Mouse (Mus musculus): ENCODE data around the gene Stoml1.

- TF ChIP-seq CTCF (IDR thresholded peaks at IDR 0.05; ENCODE audit: control insufficient read depth, insufficient read depth, insufficient read length) (no peak), CEBPB (IDR thresholded peaks at IDR 0.05; ENCODE audit: low read depth) (no peak), FOSL1 (IDR thresholded peaks at IDR 0.05; ENCODE audit: insufficient read depth, low read length, poor library complexity, severe bottlenecking) (no peak)
Observed at GRCm38 (mm10) chr9:58231746-58232145, 21.2 kb upstream of the Stoml1 start.

All from C2C12 (cell line).